Mouse (Mus musculus) intestine, postnatal 0 days (tissue): ENCODE measurements at regions not wholly inside any gene's neighbourhood (a gene's known extent, or its start where the extent isn't known, plus 50 kb on each side); places are given as distances from the start of the nearest gene placed in this dataset.

Source experiments
- ATAC-seq: fragments of 200-750 bp; cut with Nextera tagmentation; 2 replicates; pipeline ENCODE4 v1.8.0; 2017; ENCODE audit warnings: mild to moderate bottlenecking, moderate TSS enrichment, moderate library complexity
- H3K27ac ChIP-seq: fragments of 300-500 bp; sonication (generic); 2 replicates; pipeline ENCODE4 v1.5.1; 2014; ENCODE audit warnings: mild to moderate bottlenecking, low read depth, low read length, moderate library complexity
- H3K27me3 ChIP-seq: fragments of 300-500 bp; sonication (generic); replicated peaks from 2 replicates; pipeline ENCODE4 v1.6.1; 2014; ENCODE audit warnings: low read length, mixed read lengths; ENCODE audit not compliant: control insufficient read depth, insufficient read depth
- H3K36me3 ChIP-seq: fragments of 300-500 bp; sonication (generic); 2 replicates; pipeline ENCODE4 v1.6.1; 2014; ENCODE audit warnings: mild to moderate bottlenecking, moderate library complexity; ENCODE audit not compliant: control insufficient read depth, insufficient read depth
- H3K4me1 ChIP-seq: fragments of 300-500 bp; sonication (generic); replicated peaks from 2 replicates; pipeline ENCODE4 v1.6.1; 2014; ENCODE audit warnings: antibody characterized with exemption, low read length, mixed read lengths; ENCODE audit not compliant: control insufficient read depth, insufficient read depth
- H3K4me2 ChIP-seq: fragments of 300-500 bp; sonication (generic); replicated peaks from 2 replicates; pipeline ENCODE4 v1.6.1; 2014; ENCODE audit warnings: low read depth, mild to moderate bottlenecking, moderate library complexity
- H3K4me3 ChIP-seq: fragments of 300-500 bp; sonication (generic); 2 replicates; pipeline ENCODE4 v1.5.1; 2014; ENCODE audit warnings: low read depth, low read length
- H3K9ac ChIP-seq: fragments of 300-500 bp; sonication (generic); 2 replicates; pipeline ENCODE4 v1.6.1; 2014; ENCODE audit warnings: mild to moderate bottlenecking, low read depth, low read length
- H3K9me3 ChIP-seq: fragments of 300-500 bp; sonication (generic); 2 replicates; pipeline ENCODE4 v1.6.1; 2016; ENCODE audit warnings: mixed run types; ENCODE audit not compliant: control insufficient read depth
- CTCF ChIP-seq: sonication (generic); IDR thresholded peaks from 2 replicates; pipeline ENCODE4 v1.5.1; 2016; ENCODE audit warnings: low read depth, mild to moderate bottlenecking, control low read depth, antibody characterized with exemption, moderate library complexity
- WGBS: fragments of 180-500 bp; shearing (Covaris S2); extraction: QIAGEN DNeasy Blood & Tissue Kit; methylation state at CpG from one replicate; pipeline ENCODE4 v1.1.7; 2014; 5-methylcytosine and 5-hydroxymethylcytosine counted together

DNA sequence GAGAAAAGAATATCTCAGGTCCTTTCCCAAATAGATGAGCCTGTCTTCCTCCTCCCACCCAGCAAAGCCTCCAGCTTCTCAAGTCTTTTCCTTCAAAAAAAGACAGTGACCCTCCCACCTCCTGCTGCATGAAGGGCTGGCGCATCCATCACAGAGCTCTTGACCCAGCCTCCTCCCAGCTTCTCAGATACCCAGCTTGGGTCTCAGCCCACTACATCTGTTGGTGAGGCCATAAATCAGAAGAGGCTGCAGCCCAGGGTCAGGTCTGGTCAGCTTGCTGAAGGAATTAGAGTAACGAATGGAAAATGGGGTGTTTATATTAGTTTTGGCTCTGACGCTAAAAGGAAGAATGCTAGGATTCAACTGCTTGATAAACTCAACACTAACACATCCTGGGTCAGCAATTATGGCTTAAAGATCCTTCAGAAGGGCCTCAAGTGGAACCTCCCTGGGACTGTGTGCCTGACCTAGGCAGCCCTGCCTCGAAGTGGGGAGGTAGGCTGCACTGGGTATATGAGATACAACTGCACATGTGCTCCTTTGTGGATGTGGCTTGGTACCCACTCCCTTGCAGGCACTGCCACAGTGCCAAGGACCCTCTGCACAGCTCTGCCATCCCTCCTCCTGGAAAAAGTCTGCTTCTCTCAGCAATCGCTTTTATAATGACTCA is 61.6 kb upstream of the Rbm19 start:
- no peak for TF ChIP-seq CTCF
- H3K9me3 ChIP-seq = no peaks in the 10 kb centered on the region
- 47% methylated on average over 5 of the region's 5 CpGs for WGBS
- no peaks in the 10 kb centered on the region for H3K27me3 ChIP-seq
- H3K4me2 ChIP-seq = no peak overlapping the region
- no peak overlapping the region for H3K4me3 ChIP-seq
- no peaks in the 10 kb centered on the region for H3K4me1 ChIP-seq
- H3K27ac ChIP-seq = no peak overlapping the region
- no peak for ATAC-seq
- H3K36me3 ChIP-seq = no peaks in the 10 kb centered on the region
- no peak overlapping the region for H3K9ac ChIP-seq
